Mouse (Mus musculus): ENCODE measurements around the gene Prr5. TPM values are rescaled to one million over a fixed set of nuclear protein-coding genes. Genes with fewer than 3 reads are reported as not detected.

Gene Prr5
- 63.6 and 68.4 TPM in 2 replicates for polyA plus RNA-seq (2012; rRNA removed)

DNA sequence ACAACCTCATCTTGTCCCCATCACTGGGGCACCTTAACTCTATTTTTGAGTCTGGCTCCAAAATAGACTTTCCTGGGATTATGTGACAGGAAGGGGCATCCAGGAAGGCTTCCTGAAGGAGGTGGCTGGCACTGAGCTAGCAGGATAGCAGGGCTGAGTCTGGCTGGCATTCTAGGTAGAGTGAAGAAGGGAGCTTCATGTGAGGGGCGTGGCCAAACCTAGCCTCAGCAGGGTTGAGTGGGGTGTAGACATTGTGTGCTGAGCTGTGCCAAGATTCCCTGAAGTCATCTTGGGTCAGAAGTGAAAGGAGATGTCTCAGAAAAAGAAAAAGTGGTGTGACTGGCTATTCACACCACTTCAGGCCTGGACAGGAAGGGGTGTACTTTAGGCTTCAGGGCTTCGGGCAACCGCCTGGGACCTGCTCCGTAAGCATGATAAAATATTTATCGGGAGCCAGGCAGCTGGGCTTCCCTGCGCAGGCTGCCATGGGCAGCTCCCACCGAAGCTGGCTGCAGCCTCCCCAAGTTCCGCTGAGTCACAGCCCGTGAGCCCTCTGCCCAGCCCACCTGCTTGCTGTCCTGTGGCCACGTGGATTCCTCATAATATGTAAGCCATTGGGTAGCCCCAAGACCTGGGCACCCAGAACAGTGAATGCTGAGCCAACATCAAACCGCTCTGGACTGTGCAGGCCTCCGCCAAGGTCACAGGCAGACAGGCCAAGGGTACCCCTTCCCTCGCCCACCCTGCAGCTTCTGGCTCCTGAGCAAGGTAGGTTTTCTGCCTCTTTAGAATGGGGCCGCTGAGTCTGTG lies at the start of gene Prr5:
Prr5 (plus strand) TSS at position 683 of the 810 bp plus-strand sequence.
- H3K27ac ChIP-seq (ENCODE audit: insufficient read depth, low read depth, low read length), result peak within 1 kb of the TSS; percentile 90
- WGBS, result 36% methylated on average over 14 of the region's 14 CpGs

DNA sequence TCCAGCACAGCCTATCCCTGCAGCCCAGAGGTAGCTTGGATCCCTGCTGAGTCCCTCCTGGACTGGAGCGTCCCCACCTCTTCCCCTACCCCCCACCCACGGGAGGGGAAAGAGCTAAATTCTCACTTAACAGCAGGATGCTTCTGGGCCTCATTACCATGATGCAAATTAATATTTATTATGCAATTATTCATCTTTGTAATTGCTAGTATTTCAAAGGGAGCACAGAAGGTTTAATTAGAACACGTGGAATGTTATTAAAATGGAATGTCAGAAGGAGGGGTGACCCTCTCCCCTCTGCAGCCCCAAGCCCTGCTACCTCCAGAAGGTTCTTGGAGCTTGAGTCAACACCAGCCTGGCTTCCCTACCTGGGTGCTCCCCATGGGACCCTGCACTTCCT lies 49.4 kb upstream of the Prr5 start:
- Histone ChIP-seq H3K36me3 (ENCODE audit: control insufficient read depth, insufficient read depth, low read length) (no peaks in the 10 kb centered on the region), H3K4me1 (ENCODE audit: control insufficient read depth, insufficient read depth, low read length) (no peaks in the 10 kb centered on the region; the same call in 1 of the 2 replicates), H3K27ac (ENCODE audit: insufficient read depth, low read depth, low read length) (no peak overlapping the region), H3K4me3 (ENCODE audit: insufficient read depth, low read depth, low read length) (no peak overlapping the region), H3K27me3 (replicated peaks; ENCODE audit: control insufficient read depth, insufficient read depth, low read length) (no peaks in the 10 kb centered on the region)
- no peak for DNase-seq
- TF ChIP-seq POLR2A (IDR thresholded peaks at IDR 0.05; ENCODE audit: low read depth, low read length) (no peak), CTCF (conservative IDR thresholded peaks at IDR 0.05; ENCODE audit: insufficient read depth, insufficient read length, low read depth, low read length) (no peak)
- 79% methylated on average over 3 of the region's 3 CpGs for WGBS

More for the DNA sequence above, at the start of gene Prr5:
- TF ChIP-seq POLR2A (IDR thresholded peaks at IDR 0.05; ENCODE audit: low read depth, low read length) (no peak), CTCF (conservative IDR thresholded peaks at IDR 0.05; ENCODE audit: insufficient read depth, insufficient read length, low read depth, low read length) (no peak)
- DNase-seq, result peak; percentile 92
- no peaks in the 10 kb centered on the region for H3K27me3 ChIP-seq (replicated peaks; ENCODE audit: control insufficient read depth, insufficient read depth, low read length)
- H3K4me3 ChIP-seq (ENCODE audit: insufficient read depth, low read depth, low read length), result peak within 1 kb of the TSS; percentile 61
- H3K36me3 ChIP-seq (ENCODE audit: control insufficient read depth, insufficient read depth, low read length), result no peaks in the 10 kb centered on the region
- no peaks in the 10 kb centered on the region; the same call in 1 of the 2 replicates for H3K4me1 ChIP-seq (ENCODE audit: control insufficient read depth, insufficient read depth, low read length)

GRCm38 (mm10) chr15:84621722-84622428 lies 47.5 kb upstream of the Prr5 start:
- no peak overlapping the region for H3K27ac ChIP-seq (ENCODE audit: insufficient read depth, low read depth, low read length)
- no peaks in the 10 kb centered on the region for H3K27me3 ChIP-seq (replicated peaks; ENCODE audit: control insufficient read depth, insufficient read depth, low read length)
- WGBS, result 54% methylated on average over 14 of the region's 14 CpGs
- TF ChIP-seq CTCF (conservative IDR thresholded peaks at IDR 0.05; ENCODE audit: insufficient read depth, insufficient read length, low read depth, low read length), result no peak
- H3K4me1 ChIP-seq (ENCODE audit: control insufficient read depth, insufficient read depth, low read length), result no peaks in the 10 kb centered on the region; the same call in 1 of the 2 replicates
- H3K4me3 ChIP-seq (ENCODE audit: insufficient read depth, low read depth, low read length), result no peak overlapping the region
- H3K36me3 ChIP-seq (ENCODE audit: control insufficient read depth, insufficient read depth, low read length), result no peaks in the 10 kb centered on the region
- DNase-seq, result no peak

DNA sequence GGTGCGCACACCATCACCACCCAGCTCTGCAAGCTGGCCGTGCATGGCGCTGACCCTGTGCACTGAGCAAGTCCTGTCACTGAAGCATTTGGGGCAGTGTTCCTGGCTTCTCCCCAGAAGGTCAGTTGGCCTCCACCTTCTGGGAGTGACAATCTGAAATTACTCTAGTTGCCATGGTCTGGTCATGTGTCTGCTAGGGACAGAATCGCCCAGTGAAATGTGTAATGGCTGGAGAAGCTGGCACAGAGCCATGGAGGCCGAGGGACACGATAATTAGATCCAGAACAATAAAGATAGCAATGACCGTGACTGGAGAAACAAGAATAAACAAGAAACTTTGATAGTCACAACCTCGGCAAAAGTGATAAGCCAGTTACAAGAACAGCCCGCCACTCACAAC lies 44.5 kb upstream of the Prr5 start:
- no peak for TF ChIP-seq CTCF (conservative IDR thresholded peaks at IDR 0.05; ENCODE audit: insufficient read depth, insufficient read length, low read depth, low read length)
- TF ChIP-seq POLR2A (IDR thresholded peaks at IDR 0.05; ENCODE audit: low read depth, low read length), result no peak
- Histone ChIP-seq H3K36me3 (ENCODE audit: control insufficient read depth, insufficient read depth, low read length) (no peaks in the 10 kb centered on the region), H3K27ac (ENCODE audit: insufficient read depth, low read depth, low read length) (no peak overlapping the region), H3K4me3 (ENCODE audit: insufficient read depth, low read depth, low read length) (no peak overlapping the region), H3K27me3 (replicated peaks; ENCODE audit: control insufficient read depth, insufficient read depth, low read length) (no peaks in the 10 kb centered on the region), H3K4me1 (ENCODE audit: control insufficient read depth, insufficient read depth, low read length) (no peaks in the 10 kb centered on the region; the same call in 1 of the 2 replicates)
- 37% methylated on average over 9 of the region's 9 CpGs for WGBS
- peak; percentile 54 for DNase-seq

DNA sequence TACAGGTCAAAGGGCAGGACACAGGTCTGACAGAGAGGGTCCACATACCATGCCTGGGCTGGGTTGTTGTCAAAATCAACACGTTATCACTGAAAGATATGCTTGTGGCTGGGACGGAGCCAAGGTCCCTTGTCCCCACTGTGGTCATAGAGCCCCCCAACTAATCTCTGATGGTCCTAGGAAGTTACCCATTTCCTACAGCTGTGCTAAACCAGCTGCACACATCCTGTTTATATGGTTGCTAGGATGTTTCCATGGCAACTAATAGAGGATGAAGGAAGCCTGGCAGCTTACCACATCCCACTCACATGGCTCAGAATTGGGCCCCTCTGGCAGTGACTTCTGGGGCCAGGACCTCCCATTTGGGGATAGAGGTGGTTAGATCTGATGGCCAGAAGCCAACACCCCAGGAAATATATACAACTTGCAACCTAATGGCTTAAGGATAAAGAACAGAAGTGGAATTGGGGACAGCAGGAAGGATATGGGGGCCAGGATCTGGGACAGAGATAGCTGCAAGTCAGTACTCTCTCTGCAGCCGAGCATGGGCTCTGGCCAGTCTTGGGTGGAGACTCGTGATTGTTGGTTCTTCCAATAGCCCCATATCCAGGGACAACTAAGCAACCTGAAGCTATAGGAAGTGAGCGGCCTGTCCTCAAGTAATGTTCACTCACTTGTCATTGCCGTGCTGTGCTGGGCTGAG lies 43.6 kb upstream of the Prr5 start:
- peak; percentile 63 for DNase-seq
- no peaks in the 10 kb centered on the region for H3K36me3 ChIP-seq (ENCODE audit: control insufficient read depth, insufficient read depth, low read length)
- no peak overlapping the region for H3K4me3 ChIP-seq (ENCODE audit: insufficient read depth, low read depth, low read length)
- no peaks in the 10 kb centered on the region; the same call in 1 of the 2 replicates for H3K4me1 ChIP-seq (ENCODE audit: control insufficient read depth, insufficient read depth, low read length)
- TF ChIP-seq POLR2A (IDR thresholded peaks at IDR 0.05; ENCODE audit: low read depth, low read length), result no peak
- TF ChIP-seq CTCF (conservative IDR thresholded peaks at IDR 0.05; ENCODE audit: insufficient read depth, insufficient read length, low read depth, low read length), result no peak
- WGBS, result 64% methylated on average over 6 of the region's 6 CpGs
- H3K27ac ChIP-seq (ENCODE audit: insufficient read depth, low read depth, low read length), result no peak overlapping the region
- H3K27me3 ChIP-seq (replicated peaks; ENCODE audit: control insufficient read depth, insufficient read depth, low read length), result no peaks in the 10 kb centered on the region

GRCm38 (mm10) chr15:84627308-84627707 lies 42.1 kb upstream of the Prr5 start:
- no peaks in the 10 kb centered on the region; the same call in 1 of the 2 replicates for H3K4me1 ChIP-seq (ENCODE audit: control insufficient read depth, insufficient read depth, low read length)
- H3K4me3 ChIP-seq (ENCODE audit: insufficient read depth, low read depth, low read length), result no peak overlapping the region
- H3K36me3 ChIP-seq (ENCODE audit: control insufficient read depth, insufficient read depth, low read length), result no peaks in the 10 kb centered on the region
- H3K27ac ChIP-seq (ENCODE audit: insufficient read depth, low read depth, low read length), result no peak overlapping the region
- TF ChIP-seq POLR2A (IDR thresholded peaks at IDR 0.05; ENCODE audit: low read depth, low read length), result no peak
- no peak for TF ChIP-seq CTCF (conservative IDR thresholded peaks at IDR 0.05; ENCODE audit: insufficient read depth, insufficient read length, low read depth, low read length)
- 84% methylated on average over 5 of the region's 5 CpGs for WGBS
- no peaks in the 10 kb centered on the region for H3K27me3 ChIP-seq (replicated peaks; ENCODE audit: control insufficient read depth, insufficient read depth, low read length)
- no peak for DNase-seq
